Mouse (Mus musculus) cerebellum, adult 11 months (tissue): ENCODE measurements around the gene BC030499.
"Not testable (repeated sequence)": the region's sequence is repeated elsewhere in the genome, so short reads cannot be mapped to it uniquely, and the experiment has no call there.

Source experiments
- DNase-seq: peaks from one replicate; pipeline ENCODE4 v3.0.0; 2022

BC030499 gene

DNA sequence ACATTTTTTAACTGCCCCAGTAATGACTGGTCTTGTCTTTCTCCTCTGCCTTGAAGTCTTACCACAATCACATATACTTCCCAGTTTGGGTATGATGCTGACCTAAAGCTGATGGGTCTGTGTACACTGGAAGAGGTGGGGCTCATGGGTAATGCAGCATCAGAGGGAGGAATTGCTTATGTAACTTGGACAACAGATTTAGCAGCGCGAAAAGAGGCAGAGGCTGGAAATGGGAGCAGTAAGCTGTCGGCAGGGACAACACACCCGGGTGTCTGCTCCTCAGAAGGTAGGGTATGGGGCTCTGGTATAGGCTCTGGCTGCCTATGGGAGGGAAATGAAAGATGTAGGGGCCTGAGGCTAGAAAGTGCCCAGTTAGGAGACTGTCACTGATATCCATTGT is at the start of gene BC030499:
TSS of gene BC030499 (plus strand) at position 188 of the 400 bp plus-strand sequence.
- no peak for DNase-seq

DNA sequence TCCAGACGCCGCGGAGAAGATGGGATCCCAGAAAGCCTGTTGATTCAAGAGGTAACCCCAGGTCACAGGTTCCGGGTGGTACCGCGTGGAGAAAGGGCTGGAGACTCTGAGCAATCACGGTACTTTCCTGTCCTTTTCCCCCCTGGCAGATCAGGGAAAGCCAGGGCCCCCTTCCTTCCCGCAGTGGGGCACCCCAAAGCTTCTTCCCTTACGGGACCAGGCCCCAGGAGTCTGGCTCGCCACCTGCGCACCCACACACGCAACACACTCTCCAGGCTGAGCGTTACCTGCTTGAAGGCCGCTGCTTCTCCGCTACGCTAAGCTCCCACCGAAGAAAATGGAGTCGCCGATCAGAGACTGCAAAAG is 45.4 kb upstream of the BC030499 start:
- no peak for DNase-seq

DNA sequence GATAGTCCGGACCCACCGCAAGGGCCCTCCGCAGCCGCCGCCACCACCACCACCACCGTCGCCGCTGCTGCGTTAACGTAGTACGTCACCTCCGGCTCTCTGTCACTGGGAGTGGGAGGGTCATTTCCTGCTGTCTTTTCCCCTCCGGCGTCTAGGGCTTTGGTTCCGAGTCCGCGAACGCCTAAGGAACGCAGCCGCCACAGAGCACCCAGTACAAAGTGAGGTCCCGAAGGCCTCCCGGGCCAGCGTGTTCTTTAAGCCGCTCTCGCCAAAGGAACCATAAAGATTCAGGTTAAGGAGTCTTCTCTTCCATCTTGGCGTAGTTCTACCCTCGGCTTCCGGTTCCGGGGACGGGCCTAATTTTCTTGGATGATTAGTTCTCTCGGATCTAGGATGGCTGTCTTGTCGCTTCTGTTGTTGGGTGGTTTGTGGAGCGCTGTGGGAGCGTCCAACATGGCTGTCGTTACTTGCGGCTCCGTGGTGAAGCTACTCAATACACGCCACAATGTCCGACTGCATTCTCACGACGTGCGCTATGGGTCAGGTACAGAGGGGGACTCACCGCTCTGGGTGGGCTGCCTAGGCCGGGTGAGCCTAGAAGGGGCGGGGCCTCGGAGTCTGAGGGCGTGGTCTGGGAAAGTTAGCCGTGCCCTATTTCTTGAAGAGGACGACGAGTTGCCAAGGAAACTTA is 44.9 kb upstream of the BC030499 start, which contains the start of the genes Sdf2 and Supt6:
TSS of gene Sdf2 (plus strand) at position 120 of the 691 bp plus-strand sequence.
TSS of gene Supt6 (minus strand) at position 361 of the 691 bp plus-strand sequence.
- DNase-seq, result peak; percentile 72

DNA sequence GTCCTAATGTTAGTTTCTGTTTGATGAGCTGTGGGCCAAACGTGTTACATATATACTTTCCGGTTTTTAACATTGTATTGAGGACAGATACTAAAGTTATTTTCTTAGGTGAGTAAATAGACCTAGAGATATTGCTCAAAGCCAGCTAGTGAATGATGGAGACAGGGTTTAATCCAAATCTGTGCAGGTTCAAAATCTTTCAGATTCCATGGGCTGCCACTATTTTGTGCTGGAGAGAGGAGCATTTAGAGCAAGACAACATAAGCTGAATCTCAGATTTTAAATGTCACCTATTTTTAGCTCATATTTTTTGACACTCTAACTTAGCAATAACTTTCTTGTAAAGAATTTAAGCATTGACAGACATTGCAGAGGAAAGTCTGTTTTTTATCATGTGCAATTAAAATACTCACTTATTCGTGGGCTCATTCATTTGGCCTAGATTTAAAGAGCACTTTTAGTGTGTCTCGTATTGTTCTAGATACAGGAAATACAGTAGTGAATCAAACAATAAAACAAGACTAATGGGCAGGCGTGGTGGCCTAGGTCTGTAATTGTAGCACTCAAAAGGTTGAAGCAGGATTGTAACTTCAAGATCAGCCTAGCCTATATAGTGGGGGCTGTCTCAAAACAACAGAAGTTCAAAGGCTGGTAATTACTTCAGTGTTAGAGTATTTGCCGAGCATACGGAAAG is 44.2 kb upstream of the BC030499 start:
- no peak for DNase-seq

DNA sequence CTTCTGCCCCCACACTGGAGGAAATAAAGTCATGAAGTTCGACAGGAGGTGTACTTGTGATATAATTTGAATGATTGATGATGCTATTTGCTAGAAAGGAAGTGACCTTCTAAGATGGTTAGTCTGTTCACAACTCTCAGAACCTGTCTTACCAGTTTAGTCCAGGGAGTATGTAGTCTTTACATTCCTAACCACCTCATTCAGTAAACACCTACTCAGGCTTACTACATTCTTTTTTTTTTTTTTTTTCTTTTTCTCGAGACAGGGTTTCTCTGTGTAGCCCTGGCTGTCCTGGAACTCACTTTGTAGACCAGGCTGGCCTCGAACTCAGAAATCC is 43.7 kb upstream of the BC030499 start:
- no peak for DNase-seq

DNA sequence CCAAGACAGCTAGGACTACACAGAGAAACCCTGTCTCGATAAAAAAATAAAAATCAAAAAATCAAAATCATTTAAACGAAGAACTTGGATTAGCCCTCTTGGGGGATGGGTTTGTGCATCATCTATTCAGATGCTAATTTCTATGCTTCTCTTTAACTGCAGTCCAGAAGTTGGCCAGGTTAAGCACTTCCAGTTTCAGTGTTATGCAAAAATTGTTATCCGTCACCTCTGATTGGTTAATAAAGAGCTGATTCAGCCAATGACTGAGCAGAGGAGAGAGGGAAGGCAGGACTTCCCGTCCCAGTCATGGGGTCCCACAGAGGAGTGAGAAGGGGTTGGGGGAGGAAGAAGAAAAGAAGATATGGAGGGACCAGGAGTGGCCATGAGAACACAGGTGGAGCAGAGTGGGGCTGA is 42.9 kb upstream of the BC030499 start:
- no peak for DNase-seq

DNA sequence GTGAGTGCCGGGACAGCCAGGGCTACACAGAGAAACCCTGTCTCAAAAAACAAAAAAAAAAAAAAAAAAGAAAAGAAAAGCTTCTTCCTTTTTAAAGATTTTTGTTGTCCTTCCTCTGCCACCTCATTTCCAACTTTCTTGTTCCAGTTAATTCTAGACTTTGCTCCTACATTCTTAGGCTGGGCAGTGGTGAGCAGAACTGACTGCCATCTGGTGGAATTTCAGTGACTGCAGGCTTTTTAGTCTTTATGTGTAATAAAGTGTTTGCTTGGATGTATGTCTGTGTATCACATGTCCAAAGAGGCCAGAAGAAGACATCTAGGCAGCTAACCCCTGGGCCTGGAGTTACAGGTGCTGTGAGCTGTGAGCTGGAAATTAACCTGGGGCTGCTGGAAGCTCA is 34.0 kb upstream of the BC030499 start:
- DNase-seq, result no peak

DNA sequence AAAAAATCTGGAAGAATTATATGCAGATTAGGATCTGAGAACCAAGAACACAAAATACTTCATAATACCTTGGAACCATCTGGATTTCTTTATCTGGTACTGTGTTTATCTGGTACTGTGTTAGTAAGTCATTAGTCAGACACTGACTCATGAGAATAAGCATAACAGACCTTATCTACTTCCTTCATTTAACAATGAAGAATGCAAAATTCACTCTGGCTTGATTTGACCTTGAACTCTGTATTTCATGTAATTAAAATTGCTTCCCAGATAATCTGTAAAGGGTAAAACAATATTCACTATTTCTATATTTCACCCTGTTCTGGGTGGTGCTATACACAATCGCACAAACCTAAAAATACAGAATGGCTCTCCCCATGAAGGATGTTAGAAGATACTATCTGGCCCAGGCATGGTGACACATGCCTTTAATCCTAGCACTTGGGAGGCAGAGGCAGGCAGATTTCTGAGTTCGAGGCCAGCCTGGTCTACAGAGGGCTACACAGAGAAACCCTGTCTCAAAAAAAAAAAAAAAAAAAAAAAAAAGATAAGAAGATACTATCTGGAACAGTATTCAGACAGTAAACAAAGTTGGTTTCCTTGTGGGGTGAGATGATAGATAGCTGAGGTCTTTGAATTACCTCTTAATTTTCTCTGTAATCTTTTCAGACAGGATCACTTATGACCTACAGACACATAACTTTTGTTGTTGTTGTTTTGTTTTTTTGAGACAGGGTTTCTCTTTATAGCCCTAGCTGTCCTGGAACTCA is 30.0 kb upstream of the BC030499 start:
- DNase-seq, result no peak

DNA sequence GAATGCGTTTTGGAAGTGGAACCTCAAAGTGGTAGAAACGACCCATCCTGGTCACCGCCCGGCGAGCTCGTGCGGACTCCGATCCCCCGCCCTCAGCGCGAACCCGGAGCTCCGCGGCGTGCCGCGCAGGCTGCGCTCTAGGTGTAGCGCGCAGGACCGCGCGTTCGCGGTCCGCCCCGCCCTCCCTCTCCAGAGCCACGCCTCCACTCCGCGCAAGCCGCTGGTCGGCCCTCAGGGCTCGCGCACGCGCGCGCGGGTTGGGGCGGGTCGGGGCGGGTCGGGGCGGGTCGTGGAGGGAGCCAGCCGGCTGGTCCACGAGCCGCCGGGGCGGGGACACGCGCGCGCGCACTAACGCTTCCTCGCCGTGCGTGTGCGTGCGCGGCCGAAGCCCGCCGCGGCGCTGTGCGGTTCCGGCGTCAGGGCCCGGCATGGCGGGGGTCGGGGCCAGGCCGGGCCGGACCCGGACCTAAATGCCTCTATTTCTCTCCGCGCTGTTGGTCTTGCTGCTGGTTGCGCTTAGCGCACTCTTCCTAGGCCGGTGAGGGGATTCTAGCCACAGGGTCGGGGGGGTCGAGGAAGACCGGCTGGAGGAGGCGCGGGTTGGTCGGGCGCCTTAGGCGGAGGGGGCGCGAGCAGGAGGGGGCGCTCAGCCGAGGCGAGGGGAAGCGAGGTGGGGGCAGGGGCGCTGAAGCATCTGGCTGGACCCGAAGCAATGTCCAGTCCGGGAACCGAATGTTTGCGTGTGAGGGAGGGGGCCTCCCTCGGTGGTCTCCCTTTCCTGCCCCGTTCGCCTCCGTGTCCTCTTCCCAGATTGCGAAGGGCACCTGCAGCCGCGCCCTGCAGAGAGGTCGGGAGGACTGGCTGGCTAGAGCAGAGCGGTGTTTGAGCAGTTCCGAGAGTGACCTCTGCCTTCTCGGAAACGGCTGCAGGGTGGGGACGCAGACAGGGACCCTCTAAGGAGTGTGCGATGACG is 29.0 kb upstream of the BC030499 start, which contains the start of gene 2610507B11Rik:
TSS of gene 2610507B11Rik (plus strand) at position 373 of the 973 bp plus-strand sequence.
- DNase-seq, result peak; percentile 92

DNA sequence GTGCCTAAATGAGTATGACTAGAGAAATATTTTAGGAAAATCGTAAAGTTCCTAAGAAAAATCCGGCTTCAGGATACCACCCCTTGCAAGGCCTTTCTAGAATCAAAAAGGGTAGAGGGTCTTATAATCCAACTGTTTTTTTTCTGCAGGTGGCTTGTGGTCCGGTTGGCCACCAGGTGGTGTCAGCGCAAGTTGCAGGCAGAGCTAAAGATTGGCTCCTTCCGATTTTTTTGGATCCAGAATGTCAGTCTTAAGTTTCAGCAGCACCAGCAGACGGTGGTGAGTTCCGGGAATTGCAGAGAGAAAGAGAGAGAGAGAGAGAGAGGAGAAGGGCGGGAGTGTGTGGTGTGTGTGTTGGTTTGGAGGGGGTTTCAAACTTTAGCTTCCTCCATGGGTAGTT is 28.1 kb upstream of the BC030499 start:
- peak; percentile 31 for DNase-seq

DNA sequence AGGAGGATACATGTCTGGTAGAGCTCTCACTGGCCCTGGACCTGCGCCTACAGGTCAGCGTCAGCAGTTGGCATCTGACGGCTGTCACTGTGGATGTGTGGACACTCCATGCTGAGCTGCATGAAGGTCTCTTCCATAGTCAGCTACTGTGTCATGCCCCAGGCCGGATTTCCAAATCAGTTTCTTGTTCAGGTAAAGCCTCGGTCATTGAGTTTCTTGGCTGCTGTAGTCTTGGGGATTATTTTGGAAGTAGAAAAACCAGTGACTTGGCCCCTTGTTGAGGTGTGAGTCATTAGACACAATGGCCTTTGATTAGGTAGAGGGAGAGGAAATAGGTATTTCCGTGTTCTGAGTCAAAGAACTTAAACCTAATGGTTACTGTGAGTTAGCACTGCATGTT is 25.1 kb upstream of the BC030499 start:
- no peak for DNase-seq

DNA sequence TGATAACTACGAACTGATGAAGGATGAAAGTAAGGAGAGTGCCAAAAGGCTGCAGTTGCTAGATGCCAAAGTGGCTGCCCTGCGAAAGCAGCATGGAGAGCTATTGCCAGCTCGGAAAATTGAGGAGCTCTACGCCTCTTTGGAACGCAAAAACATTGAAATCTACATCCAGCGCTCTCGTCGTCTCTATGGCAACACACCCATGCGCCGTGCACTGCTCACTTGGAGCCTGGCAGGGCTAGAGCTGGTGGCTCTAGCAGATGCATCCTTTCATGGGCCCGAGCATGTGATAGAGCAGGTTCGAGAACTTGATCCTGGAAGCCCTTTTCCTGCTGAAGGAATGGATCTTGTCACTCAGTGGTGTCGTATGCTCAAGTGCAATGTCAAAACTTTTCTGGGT is 18.7 kb upstream of the BC030499 start:
- no peak for DNase-seq

DNA sequence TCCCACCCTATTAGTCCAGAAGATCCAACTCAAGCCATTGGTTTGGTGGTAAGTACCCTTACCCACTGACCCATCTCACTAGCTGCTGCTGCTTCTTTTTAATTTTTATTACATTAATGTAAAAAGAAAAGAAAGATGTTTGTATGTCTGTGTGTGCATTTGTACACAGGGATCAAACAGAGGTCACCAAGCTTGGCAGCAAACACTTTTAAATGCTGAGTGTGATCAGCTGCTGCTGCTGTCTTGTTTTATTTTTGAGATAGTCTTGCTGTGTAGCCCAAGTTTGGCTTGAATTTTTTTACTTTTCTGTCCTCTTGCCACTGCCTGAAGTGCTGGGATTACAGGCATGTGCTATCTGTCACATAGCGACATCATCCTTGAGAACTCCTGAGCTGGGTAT is 15.0 kb upstream of the BC030499 start:
- DNase-seq, result no peak

DNA sequence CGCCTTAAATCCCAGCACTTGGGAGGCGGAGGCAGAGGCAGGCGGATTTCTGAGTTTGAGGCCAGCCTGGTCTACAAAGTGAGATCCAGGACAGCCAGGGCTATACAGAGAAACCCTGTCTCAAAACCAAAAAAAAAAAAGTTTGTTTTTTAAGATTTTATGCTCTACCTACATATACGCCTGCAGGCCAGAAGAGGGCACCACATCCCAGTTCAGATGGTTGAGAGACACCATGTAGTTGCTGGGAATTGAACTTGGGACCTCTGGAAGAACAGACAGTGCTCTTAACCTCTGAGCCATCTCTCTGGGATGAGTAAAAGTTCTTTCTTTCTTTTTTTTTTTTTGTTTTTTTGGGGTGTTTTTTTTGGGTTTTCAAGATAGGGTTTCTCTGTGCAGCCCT is 14.5 kb upstream of the BC030499 start:
- DNase-seq, result not testable (repeated sequence)

DNA sequence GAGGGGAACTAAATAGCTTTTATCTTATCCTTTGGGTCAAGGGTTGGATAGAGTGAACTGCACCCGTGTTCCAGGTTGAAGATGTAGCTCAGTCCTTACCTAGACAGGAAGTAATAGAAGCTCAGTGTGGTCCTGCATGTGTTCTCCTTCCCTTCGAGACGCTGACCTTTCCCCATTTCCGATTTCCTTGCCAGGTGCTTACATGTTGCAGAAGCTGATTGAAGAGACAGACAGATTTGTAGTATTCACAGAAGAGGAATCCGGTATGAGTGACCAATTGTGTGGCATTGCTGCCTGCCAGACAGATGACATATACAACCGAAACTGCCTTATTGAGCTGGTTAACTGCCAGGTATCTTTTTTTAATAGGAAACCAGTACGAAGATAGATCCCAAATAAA is 11.8 kb upstream of the BC030499 start:
- DNase-seq, result no peak

DNA sequence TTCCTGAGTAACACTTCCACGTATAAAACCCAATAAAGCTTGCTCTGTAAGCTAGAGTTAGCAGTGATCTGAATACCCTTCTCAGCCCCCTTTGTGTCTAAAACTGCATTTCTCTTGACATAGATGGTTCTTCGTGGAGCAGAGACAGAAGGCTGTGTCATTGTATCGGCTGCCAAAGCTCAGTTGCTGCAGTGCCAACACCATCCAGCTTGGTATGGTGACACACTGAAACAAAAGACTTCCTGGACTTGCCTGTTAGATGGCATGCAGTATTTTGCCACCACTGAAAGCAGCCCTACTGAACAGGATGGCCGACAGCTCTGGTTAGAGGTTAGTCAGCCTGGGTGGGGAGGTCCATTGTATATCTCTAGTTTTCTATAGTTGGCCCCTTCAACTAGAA is 11.1 kb upstream of the BC030499 start:
- no peak for DNase-seq

DNA sequence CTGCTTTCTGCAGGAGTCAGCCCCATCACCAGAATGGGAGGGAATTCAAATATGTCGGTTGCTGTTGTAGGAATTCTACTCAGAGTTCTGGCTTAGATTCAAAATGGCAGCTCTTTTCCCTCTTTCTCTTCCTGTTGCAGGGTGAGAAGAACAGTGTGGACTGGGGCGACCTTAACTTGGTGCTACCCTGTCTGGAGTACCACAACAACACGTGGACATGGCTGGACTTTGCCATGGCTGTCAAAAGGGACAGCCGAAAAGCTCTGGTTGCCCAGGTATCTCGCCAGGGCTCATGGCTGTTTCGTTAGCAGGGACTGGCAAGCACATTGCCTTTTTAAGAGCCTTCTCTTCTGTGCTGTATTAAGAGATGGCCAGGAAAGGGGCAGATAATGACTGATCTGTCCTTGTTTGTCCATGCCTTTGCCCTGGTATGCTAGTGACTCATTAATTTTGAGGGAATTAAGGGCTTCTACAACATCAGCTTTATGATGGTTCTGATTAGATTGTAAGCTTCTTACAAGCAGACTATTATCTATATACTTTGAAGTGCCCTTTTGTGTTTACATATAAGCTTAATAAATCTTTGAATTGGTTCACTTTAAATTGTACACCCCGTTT is 1.4 kb upstream of the BC030499 start:
- no peak for DNase-seq

DNA sequence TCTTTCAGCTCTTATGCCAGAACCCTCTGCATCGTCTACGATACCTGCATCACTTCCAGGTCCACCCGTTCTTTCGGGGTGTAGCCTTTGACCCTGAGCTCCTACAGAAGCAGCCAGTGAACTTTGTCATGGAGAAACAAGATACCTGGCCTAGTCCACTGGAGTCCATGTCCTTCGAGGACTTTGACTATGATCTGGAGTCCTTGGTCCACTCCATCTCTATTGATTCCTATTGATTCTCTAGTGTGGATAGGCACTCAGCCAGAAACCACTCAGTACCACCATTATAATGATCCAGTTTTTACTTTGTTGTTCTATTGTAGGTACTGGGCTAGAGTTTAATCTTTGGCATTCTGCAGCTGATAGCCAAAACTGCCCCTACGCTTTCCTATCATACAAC is 3.9 kb downstream of the BC030499 start:
- DNase-seq, result no peak

DNA sequence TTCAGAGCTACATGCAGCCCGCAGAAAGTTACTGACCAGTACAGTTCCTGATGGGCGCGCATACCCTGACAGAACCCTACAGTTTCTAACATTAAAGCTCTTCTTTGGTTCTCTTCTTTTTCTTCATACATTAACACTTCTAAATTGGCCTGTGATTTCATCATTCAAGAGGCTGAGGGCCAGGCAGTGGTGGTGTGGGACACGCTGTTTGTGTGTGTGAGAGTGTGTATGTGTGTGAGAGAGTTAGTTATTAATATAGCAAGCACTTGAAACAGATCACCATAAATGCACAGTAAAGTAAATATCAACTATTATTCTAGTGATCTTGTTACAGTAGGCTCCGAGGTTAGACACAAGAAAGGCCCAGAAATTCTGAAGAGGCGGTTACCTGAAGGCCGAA is 10.3 kb downstream of the BC030499 start:
- no peak for DNase-seq

DNA sequence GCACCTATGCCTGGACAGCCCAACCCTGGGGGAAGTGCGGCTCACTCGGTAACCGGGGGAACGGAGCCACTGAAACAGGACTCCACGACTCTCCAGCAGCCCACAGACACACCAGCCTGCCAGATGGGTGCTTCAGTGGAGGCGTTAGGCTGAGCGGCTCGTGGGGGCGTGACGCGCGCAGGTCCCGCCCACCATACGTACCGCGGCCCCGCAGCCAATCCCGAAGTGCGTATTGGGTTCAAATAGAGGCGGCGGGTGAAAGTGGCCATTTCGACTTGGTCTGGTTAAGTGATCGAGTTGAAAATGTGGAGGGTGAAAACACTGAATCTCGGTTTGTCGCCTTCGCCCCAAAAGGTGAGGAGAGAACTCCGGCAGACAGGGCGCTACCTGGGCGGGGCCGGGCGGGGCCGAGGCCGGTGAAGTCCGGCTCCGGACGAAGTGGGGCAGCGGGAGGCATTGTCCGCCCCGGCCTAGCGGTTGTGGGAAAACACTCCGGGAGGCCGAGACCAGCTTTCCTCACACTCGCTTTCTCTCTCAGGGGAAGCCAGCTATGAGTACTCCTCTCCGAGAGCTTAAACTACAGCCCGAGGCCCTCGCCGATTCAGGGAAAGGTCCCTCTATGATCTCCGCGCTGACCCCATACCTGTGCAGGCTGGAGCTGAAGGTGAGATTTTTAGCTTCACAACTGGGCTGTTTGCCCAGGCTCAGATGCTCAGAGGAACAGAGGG is 10.9 kb downstream of the BC030499 start, which contains the start of gene Spag5:
TSS of gene Spag5 (plus strand) at position 173 of the 728 bp plus-strand sequence.
- DNase-seq, result peak; percentile 81

DNA sequence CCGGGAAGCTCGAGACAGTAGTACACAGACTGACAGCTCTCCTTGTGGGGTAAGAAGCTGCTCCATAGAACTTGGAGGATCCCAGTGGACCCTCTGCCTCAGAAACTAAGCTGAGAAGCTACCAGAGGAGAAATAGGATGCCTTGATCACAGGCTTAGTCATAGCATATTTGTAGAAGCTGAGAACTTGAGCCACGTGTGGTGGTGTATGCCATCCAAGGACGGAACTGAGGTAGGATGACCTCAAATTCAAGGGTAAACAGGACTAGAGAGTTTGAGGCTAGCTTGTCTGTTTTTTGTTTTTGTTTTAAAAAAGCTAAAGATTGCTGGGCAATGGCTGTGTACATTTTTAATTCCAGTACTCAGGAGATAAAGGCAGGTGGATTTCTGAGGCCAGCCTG is 14.6 kb downstream of the BC030499 start:
- no peak for DNase-seq
